Mouse (Mus musculus) urinary bladder, adult 2 months (tissue): ENCODE measurements around the gene Clmn. TPM values are rescaled to one million over a fixed set of nuclear protein-coding genes. Genes with fewer than 3 reads are reported as not detected.

Source experiments
- polyA plus RNA-seq: library from polyadenylated mRNA; depleted of rRNA; stranded (reverse); fragments of >200 nt; gene quantifications from 2 replicates; pipeline ENCODE4 v1.2.3, GENCODE M21; 2012; rRNA removed

Gene Clmn
- polyA plus RNA-seq, 1 experiment = 7.4 TPM

Other genes with a start within 250 kb of the Clmn start
- gene Dicer1, start 113.1 kb downstream of the Clmn start, polyA plus RNA-seq = 16.7 and 21.4 TPM in 2 replicates
- gene Syne3, start 144.7 kb upstream of the Clmn start, polyA plus RNA-seq = 3.0 and 5.3 TPM in 2 replicates
- 47.7 and 53.9 TPM in 2 replicates for gene Glrx5, start 167.6 kb upstream of the Clmn start, polyA plus RNA-seq